Mouse (Mus musculus) lung, postnatal 0 days (tissue): Measurements from ENCODE around the gene Sipa1l2.

Experiments used
- CTCF ChIP-seq: IDR thresholded peaks from 2 replicates; pipeline ENCODE4 v1.5.1; 2016; ENCODE audit warnings: antibody characterized with exemption, mild to moderate bottlenecking
- EP300 ChIP-seq: IDR thresholded peaks from 2 replicates; pipeline ENCODE4 v1.6.1; 2016; ENCODE audit warnings: antibody characterized with exemption, mild to moderate bottlenecking, control low read depth

DNA sequence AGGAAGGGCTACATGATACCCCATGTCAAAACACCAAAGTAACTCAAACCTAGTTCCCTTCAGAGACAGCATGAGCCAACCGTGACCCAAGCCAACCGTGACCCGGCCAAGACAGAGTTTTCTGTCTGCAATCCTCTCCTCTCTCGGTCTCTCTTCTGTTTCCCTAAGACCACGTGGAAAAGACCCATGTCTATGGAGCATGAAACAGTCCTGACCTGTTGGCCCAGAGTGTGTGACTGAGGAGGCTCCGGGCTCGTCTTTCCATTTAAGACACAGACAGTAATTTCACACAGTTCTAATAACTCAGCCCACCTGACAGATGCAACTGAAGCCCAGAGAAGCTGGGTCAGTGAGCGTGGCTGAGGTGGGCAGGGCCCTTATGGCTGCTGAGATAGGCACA is 65.8 kb downstream of the Sipa1l2 start:
- TF ChIP-seq CTCF (no peak), EP300 (no peak)
